Mouse (Mus musculus): ENCODE data around the gene Slc7a1. TPM values are rescaled to one million over a fixed set of nuclear protein-coding genes. Genes with fewer than 3 reads are reported as not detected.
A peak's percentile ranks its signal among the peaks of the same experiment; 100 is the strongest.

The Slc7a1 gene
- 45.2 and 46.4 TPM in 2 replicates for polyA plus RNA-seq (2015; fragmentation: Nextera tagmentation; extraction: Ambion mirVana)

DNA sequence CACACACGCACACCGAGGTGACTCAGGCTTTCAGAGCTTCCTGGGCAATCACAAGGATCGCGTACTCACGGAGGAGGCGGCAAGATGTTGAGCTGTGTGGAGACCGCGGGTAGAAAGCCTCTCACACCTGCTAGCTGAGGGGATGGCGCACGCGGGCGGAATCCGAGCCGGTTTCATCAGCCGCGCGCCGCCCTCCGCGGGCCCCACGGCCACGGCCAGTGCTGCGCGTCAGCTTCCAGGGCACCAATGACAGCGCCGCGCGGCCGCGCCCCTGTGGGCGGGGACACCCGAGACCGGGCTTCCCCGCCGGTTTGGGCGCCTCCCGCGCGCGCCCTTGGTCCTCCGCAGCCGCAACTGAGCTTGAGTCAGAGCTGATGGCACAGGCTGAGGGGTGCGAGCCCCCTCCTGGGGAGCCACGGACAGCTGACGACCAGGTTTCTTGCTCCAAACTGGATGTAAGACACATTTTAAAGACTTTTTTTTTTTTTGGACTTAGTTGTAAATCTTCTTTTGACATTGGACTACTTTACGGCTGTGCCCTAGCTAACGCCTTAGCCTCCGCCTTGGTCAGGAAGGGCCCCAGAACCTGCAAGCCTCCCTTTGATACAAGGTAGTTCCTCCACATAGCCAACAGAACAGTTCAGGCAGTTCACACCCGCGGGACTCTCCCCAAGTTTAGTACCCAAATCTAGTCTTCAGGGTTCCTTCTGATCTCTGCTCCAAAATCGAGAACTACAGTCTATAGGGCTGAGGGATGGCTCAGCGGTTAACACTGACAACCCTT, at the start of gene Slc7a1:
TSS of gene Slc7a1 (minus strand) at position 245 of the 784 bp plus-strand sequence.
- 3% methylated on average over 52 of the region's 52 CpGs for WGBS
- Histone ChIP-seq H3K4me2 (peak within 1 kb of the TSS; percentile 98), H3K27me3 (replicated peaks) (peaks cover 7% of the 10 kb centered on the region), H3K4me3 (peak within 1 kb of the TSS; percentile 79), H3K27ac (peak within 1 kb of the TSS; percentile 76), H3K9ac (peak within 1 kb of the TSS; percentile 68), H3K4me1 (peaks cover 16% of the 10 kb centered on the region), H3K9me3 (no peaks in the 10 kb centered on the region), H3K36me3 (replicated peaks) (no peaks in the 10 kb centered on the region)
- peak; percentile 93 for ATAC-seq (replicated peaks)

DNA sequence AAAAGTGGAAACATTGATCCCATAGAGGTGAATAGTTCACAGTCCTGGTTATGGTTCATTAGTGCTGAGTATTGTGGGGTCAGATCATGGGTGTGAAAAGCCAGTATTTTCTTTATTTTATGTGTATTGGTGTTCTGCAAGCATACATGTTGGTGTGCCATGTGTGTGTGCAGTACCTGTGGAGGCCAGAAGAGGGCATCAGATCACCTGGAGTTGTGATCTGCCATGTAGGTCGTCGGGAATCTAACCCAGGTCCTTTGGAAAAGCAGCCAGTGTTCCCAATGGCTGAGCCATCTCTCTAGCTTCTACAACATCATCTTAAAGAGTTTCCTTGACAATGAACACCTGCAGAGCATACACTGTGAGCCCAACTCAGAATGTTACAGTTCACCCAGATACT, 45.3 kb upstream of the Slc7a1 start:
- 90% methylated on average over 2 of the region's 2 CpGs for WGBS
- Histone ChIP-seq H3K36me3 (replicated peaks) (no peaks in the 10 kb centered on the region), H3K27me3 (replicated peaks) (no peaks in the 10 kb centered on the region), H3K4me3 (no peak overlapping the region), H3K9ac (no peak overlapping the region), H3K4me1 (no peaks in the 10 kb centered on the region), H3K9me3 (no peaks in the 10 kb centered on the region), H3K4me2 (no peak overlapping the region), H3K27ac (no peak overlapping the region)
- no peak for ATAC-seq (replicated peaks)

DNA sequence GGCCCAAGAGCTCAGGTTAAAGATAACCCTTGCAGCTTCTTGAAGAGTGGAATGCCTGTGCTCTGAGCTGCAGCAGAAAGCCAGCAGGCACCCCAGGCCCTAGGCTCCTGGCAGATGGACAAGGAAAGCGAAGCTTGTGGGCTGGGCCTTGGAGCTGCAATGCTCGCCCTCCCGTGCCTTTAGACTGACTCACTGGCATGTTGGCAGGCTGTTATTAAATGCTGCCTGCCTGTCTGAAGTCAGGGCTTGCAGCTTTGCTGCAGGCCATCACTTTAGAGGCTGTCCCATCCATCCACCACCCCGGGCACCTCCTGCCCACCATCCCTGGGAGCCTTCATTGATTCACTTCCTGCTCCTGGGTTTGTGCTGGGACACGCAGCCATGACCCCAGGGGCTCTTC, 44.0 kb upstream of the Slc7a1 start:
- no peak for ATAC-seq (replicated peaks)
- H3K9me3 ChIP-seq: no peaks in the 10 kb centered on the region
- WGBS: 83% methylated on average over 5 of the region's 5 CpGs

DNA sequence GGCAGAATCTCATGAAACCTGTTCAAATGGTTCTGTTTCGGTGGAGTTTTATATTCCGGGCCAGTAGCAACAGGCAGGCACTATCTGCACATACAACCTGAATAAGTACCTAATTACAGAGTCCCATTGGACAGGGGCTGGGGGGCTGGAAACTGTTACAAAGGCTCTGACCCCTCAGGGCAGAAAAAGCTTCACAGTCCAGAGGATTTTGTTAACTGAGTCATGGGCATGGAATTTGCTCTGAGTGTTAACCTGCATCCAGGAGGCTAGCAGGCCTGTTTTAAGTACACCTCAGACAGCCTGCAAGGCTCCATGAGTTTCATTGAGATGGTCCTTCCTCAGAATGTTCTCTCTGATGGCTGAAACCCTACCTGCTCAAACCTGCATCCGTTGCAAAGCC, 36.0 kb upstream of the Slc7a1 start:
- whole genome bisulfite sequencing: 79% methylated on average over 3 of the region's 3 CpGs
- no peak for ATAC-seq (replicated peaks)
- Histone ChIP-seq H3K27me3 (replicated peaks) (no peaks in the 10 kb centered on the region), H3K9ac (no peak overlapping the region), H3K36me3 (replicated peaks) (no peaks in the 10 kb centered on the region), H3K4me3 (no peak overlapping the region), H3K4me2 (no peak overlapping the region), H3K9me3 (no peaks in the 10 kb centered on the region), H3K4me1 (no peaks in the 10 kb centered on the region), H3K27ac (no peak overlapping the region)

More for the DNA sequence above, 44.0 kb upstream of the Slc7a1 start:
- Histone ChIP-seq H3K9ac (no peak overlapping the region), H3K4me2 (no peak overlapping the region), H3K4me3 (no peak overlapping the region), H3K27me3 (replicated peaks) (no peaks in the 10 kb centered on the region), H3K36me3 (replicated peaks) (no peaks in the 10 kb centered on the region), H3K27ac (no peak overlapping the region), H3K4me1 (no peaks in the 10 kb centered on the region)

DNA sequence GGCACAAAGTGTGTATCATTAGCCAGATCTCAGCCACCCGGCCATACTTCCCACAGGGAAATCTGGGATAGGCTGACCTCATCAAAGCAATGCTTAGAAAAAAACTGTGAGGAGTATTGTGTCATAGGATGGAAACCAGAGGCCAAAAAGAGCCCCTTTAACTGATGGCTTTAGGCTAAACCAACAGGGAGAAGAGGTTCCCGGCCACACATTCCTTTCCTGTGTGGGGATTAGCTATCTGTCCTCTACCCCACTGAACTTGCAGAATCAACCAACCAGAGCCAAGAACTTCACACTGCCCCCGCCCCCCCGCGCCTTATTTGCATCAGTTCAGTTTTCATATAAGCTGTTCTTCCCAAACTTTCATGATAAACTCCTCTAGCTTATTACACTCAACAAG, 32.4 kb upstream of the Slc7a1 start:
- no peak for ATAC-seq (replicated peaks)
- 70% methylated on average over 5 of the region's 5 CpGs for WGBS
- H3K27ac ChIP-seq: no peak overlapping the region
- H3K4me2 ChIP-seq: no peak overlapping the region
- H3K9me3 ChIP-seq: no peaks in the 10 kb centered on the region
- no peak overlapping the region for H3K4me3 ChIP-seq
- no peaks in the 10 kb centered on the region for H3K4me1 ChIP-seq
- no peak overlapping the region for H3K9ac ChIP-seq
- no peaks in the 10 kb centered on the region for H3K36me3 ChIP-seq (replicated peaks)
- no peaks in the 10 kb centered on the region for H3K27me3 ChIP-seq (replicated peaks)

DNA sequence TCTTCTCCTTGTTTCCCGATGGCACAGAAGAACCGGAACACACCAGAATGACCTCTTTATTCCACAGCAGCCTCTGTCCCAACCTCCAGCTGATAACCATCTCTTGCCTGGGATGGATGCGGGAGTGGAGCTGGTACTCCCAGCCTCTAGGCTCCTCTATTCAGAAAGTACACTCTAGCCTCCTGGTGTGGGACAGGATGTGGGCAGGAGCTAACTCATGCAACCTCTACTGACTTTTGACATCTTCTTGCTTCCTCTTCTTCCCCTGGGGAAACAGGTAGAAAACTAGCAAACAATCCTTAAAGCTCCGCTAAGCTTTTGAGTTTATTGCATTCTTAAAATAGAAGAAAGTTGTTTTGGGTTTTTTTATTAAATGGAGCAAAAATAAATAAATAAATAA, 29.1 kb upstream of the Slc7a1 start:
- no peak overlapping the region for H3K4me2 ChIP-seq
- H3K27ac ChIP-seq: no peak overlapping the region
- ATAC-seq (replicated peaks): no peak
- WGBS: 88% methylated on average over 4 of the region's 4 CpGs
- H3K4me1 ChIP-seq: no peaks in the 10 kb centered on the region
- H3K27me3 ChIP-seq (replicated peaks): no peaks in the 10 kb centered on the region
- no peak overlapping the region for H3K4me3 ChIP-seq
- no peak overlapping the region for H3K9ac ChIP-seq
- H3K36me3 ChIP-seq (replicated peaks): no peaks in the 10 kb centered on the region
- H3K9me3 ChIP-seq: no peaks in the 10 kb centered on the region

DNA sequence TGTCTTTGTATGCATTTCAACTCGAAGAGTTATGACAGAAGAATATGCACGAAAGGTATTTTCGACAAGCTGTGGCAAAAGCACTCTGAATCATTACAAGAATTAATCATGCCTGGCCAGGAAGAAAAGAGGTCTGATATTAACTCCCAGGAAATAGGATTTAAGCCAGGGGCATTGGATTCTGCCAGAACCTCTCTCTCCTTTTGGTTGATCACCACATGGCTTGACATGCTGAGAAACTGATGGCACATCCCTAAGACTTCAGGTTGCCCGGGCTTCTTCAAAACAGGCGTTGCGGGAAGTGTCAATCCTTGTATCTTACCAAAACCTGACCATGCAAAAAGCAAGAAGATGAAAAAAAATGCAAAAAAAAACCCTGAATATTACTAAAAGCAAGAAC, 25.4 kb upstream of the Slc7a1 start:
- no peak overlapping the region for H3K4me2 ChIP-seq
- no peak overlapping the region for H3K27ac ChIP-seq
- H3K9me3 ChIP-seq: no peaks in the 10 kb centered on the region
- H3K27me3 ChIP-seq (replicated peaks): no peaks in the 10 kb centered on the region
- no peaks in the 10 kb centered on the region for H3K36me3 ChIP-seq (replicated peaks)
- H3K4me1 ChIP-seq: no peaks in the 10 kb centered on the region
- ATAC-seq (replicated peaks): no peak
- H3K4me3 ChIP-seq: no peak overlapping the region
- 84% methylated on average over 6 of the region's 6 CpGs for WGBS
- no peak overlapping the region for H3K9ac ChIP-seq

DNA sequence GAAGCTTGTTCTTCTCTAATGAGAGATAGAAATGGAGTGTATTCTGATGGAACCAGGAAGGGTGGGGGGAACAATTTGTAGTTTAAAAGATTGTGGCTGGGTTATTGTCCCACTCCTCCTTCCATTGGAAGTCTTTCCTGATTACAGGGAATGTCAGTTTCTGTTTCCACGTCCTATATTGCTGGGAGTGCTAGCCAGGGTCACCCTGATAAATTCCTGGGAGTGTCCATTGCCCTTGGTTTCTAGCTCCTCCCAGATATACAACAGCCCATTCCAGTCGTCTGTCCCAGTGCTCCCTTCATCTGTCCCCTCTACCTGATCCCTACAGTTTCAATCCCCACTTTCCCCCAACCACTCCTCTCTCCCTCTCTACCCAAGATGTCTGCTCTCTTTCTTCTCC, 21.6 kb upstream of the Slc7a1 start:
- no peak overlapping the region for H3K4me2 ChIP-seq
- H3K27me3 ChIP-seq (replicated peaks): no peaks in the 10 kb centered on the region

DNA sequence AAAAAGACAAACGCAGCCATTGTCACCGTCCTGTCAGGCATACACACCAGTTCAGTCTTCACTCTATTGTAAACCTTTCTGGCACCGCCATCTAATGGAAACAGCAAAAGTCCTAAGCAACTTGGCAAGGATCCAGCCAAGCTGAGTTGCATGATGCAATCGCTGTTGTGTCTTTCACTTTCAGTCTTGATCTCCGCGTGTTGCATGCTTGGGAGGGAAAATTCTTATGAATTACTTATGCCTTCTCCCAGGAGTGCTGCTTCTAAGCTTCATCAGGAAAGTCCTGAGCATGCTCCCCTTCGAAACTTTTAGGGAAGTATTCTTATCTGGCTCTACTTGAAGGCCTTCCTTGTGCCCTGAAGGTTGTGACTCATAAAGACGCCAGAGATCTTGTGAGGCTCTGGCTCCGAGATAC, 19.4 kb upstream of the Slc7a1 start:
- Histone ChIP-seq H3K9me3 (no peaks in the 10 kb centered on the region), H3K27me3 (replicated peaks) (no peaks in the 10 kb centered on the region), H3K27ac (no peak overlapping the region), H3K4me2 (no peak overlapping the region), H3K9ac (no peak overlapping the region), H3K4me3 (no peak overlapping the region), H3K36me3 (replicated peaks) (no peaks in the 10 kb centered on the region), H3K4me1 (no peaks in the 10 kb centered on the region)
- ATAC-seq (replicated peaks): no peak
- 71% methylated on average over 9 of the region's 9 CpGs for WGBS

More for the DNA sequence above, 21.6 kb upstream of the Slc7a1 start:
- no peak for ATAC-seq (replicated peaks)
- no peak overlapping the region for H3K4me3 ChIP-seq
- 67% methylated on average over 2 of the region's 2 CpGs for WGBS
- H3K9me3 ChIP-seq: no peaks in the 10 kb centered on the region
- H3K9ac ChIP-seq: no peak overlapping the region
- no peaks in the 10 kb centered on the region for H3K4me1 ChIP-seq
- H3K27ac ChIP-seq: no peak overlapping the region
- no peaks in the 10 kb centered on the region for H3K36me3 ChIP-seq (replicated peaks)

DNA sequence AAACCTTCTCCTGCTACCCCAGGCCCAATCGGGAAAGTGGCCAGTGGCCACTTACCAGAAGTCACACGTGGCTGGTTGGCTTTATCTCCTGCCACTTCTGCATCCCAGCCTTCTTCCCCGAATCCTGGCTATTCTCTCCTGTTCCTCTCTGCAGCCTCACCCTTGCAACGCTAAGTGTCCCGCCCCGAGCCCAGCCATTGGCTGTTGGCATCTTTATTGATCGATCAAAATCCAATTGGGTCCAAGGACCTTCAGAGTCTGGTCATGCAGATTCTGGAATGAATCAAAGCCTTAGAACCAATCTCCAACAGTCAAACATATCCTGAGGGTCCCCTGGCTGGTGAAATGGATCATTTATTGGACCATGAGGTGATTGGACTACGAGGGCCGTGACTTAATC, 18.7 kb upstream of the Slc7a1 start:
- H3K4me3 ChIP-seq: no peak overlapping the region
- no peaks in the 10 kb centered on the region for H3K27me3 ChIP-seq (replicated peaks)
- WGBS: 93% methylated on average over 9 of the region's 9 CpGs
- H3K9me3 ChIP-seq: no peaks in the 10 kb centered on the region
- no peak overlapping the region for H3K27ac ChIP-seq
- ATAC-seq (replicated peaks): no peak
- H3K4me1 ChIP-seq: no peaks in the 10 kb centered on the region
- H3K4me2 ChIP-seq: no peak overlapping the region
- no peak overlapping the region for H3K9ac ChIP-seq
- no peaks in the 10 kb centered on the region for H3K36me3 ChIP-seq (replicated peaks)

DNA sequence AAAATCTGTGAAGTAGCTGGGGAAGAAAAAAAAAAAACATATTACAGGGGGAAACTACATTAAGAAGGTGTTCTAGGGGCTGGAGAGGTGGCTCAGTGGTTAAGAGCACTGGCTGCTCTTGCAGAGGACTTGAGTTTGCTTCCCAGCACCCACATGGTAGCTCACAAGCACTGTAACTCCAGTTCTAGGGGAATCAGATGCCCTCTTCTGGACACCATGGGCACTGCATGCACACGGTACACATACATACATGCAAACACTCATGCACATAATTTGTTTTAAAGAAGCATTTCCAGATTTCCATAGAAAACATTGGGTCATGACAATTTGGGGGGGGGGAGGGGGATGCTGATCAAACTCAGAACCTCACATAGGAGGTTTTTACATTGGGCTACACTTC, 18.1 kb upstream of the Slc7a1 start:
- H3K9me3 ChIP-seq: no peaks in the 10 kb centered on the region
- H3K27ac ChIP-seq: no peak overlapping the region
- no peak for ATAC-seq (replicated peaks)
- H3K27me3 ChIP-seq (replicated peaks): no peaks in the 10 kb centered on the region
- WGBS: 100% methylated on average over 1 of the region's 1 CpGs
- H3K36me3 ChIP-seq (replicated peaks): no peaks in the 10 kb centered on the region
- H3K9ac ChIP-seq: no peak overlapping the region
- H3K4me3 ChIP-seq: no peak overlapping the region
- H3K4me1 ChIP-seq: no peaks in the 10 kb centered on the region
- H3K4me2 ChIP-seq: no peak overlapping the region

DNA sequence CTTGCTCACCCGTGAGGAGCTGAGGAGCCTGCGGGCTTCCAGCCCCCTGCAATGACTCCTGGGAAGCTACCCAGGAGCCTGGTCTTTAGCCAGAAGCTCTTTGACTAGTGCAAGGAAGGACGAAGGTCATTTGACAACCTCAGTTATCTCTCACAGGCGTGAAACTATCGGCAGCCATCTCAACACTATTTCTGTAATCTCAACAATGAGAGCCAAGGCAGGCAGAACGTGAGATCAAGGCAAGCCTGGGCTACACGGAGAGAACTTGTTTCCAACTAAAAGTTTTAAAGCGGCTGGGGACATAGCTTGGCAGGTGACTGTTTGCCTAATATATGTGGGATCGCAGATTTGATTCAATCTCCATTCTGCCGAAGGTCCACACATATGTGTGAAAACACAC, 16.8 kb upstream of the Slc7a1 start:
- Histone ChIP-seq H3K9ac (no peak overlapping the region), H3K27ac (no peak overlapping the region), H3K4me1 (no peaks in the 10 kb centered on the region), H3K9me3 (no peaks in the 10 kb centered on the region), H3K4me3 (no peak overlapping the region), H3K36me3 (replicated peaks) (no peaks in the 10 kb centered on the region), H3K27me3 (replicated peaks) (no peaks in the 10 kb centered on the region), H3K4me2 (no peak overlapping the region)
- ATAC-seq (replicated peaks): no peak
- WGBS: 74% methylated on average over 10 of the region's 10 CpGs

DNA sequence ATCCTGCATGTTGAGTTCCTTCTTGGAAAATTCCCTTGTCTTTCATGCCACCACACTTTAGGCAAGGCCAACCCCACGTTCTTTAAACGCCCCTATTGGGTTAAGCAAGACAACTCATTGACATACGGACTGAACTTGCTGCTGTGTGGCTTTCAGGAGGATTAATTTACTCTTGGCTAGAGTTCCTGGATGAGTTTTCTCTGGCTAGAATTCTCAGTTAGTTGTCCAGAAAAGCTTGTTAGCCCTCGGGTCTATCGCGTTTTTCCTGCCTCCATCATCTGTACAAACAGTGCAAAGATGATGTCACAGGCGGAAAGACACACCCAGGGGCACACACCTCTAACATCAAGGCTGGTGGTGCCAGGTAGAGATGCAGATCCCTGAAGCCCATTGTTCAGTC, 14.5 kb upstream of the Slc7a1 start:
- no peak overlapping the region for H3K27ac ChIP-seq
- H3K36me3 ChIP-seq (replicated peaks): no peaks in the 10 kb centered on the region
- H3K9ac ChIP-seq: no peak overlapping the region
- 44% methylated on average over 7 of the region's 7 CpGs for WGBS
- no peak overlapping the region for H3K4me3 ChIP-seq
- H3K4me2 ChIP-seq: no peak overlapping the region
- no peaks in the 10 kb centered on the region for H3K4me1 ChIP-seq
- ATAC-seq (replicated peaks): no peak
- no peaks in the 10 kb centered on the region for H3K27me3 ChIP-seq (replicated peaks)
- H3K9me3 ChIP-seq: no peaks in the 10 kb centered on the region
